Mouse (Mus musculus): ENCODE measurements around the gene Iah1. TPM values are rescaled to one million over a fixed set of nuclear protein-coding genes. Genes with fewer than 3 reads are reported as not detected.

Iah1 gene
- polyA plus RNA-seq, 1 experiment from 2014 or later = 30.2 TPM

DNA sequence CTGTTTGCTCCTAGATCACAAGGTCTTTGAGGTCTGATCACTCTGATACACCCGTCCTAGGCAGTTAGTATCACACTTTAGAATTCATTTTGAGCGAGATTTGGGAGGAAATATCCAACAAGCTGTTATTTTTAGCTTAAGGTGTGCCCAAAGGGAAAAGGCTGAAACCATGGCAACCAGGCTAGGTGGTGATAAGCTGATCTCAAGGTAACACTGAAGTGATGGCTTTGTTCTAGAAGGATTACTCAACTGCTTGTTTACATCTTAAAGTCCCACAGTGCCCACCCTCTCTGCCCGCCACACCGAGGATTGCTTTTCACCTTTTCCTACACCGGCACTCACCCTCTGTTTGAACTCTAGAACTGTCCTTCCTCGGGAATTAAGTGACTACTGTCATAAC lies 26.5 kb upstream of the Iah1 start:
- ATAC-seq (ENCODE audit: low FRiP score, low read depth) = no peak
- Histone ChIP-seq H3K4me2 (no peak overlapping the region), H3K27me3 (no peaks in the 10 kb centered on the region), H3K27ac (replicated peaks) (no peak overlapping the region), H3K9ac (no peak overlapping the region), H3K4me3 (no peak overlapping the region), H3K9me3 (no peaks in the 10 kb centered on the region), H3K36me3 (peaks cover 35% of the 10 kb centered on the region), H3K4me1 (replicated peaks) (peaks cover 33% of the 10 kb centered on the region)
- 89% methylated on average over 6 of the region's 6 CpGs for WGBS

DNA sequence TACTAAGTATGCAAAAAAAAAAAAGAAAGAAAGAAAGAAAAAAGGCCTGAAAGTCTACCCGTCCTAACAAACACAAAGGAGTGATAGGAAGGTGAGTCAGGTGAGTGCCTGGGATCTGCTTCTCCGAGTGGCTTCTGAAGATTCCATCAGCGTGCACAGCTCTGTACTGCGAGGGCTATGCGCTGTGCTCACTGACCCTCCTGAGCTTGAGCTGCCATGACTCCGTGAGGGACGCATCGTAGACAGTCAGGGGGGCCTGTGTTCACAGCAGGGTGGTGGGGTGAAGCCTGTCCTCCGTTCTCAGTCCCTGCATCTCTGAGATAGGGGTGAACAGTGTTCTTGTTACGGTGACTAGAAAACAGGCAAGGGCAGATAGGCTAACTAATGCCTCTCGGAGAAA lies 17.3 kb upstream of the Iah1 start:
- Histone ChIP-seq H3K36me3 (peaks cover 82% of the 10 kb centered on the region), H3K27ac (replicated peaks) (no peak overlapping the region), H3K9ac (no peak overlapping the region), H3K9me3 (no peaks in the 10 kb centered on the region), H3K27me3 (no peaks in the 10 kb centered on the region), H3K4me3 (no peak overlapping the region), H3K4me1 (replicated peaks) (no peaks in the 10 kb centered on the region), H3K4me2 (no peak overlapping the region)
- no peak for ATAC-seq (ENCODE audit: low FRiP score, low read depth)
- WGBS = 95% methylated on average over 11 of the region's 11 CpGs

DNA sequence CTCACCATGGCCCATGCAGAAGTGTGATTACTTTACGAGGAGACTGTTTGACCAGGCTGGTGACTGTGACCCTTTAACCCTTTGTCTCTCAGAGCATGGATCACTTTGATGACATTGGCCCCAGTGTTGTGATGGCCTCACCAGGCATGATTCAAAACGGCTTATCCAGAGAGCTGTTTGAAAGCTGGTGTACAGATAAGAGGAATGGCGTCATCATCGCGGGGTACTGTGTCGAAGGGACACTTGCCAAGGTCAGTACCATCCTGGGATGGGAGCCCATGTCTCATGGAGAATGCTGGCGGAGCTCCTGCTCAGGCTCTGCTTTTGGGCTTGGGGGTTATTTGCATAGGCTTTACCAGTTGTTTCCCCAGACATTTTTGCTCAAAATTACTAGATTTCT lies 14.9 kb upstream of the Iah1 start:
- ATAC-seq (ENCODE audit: low FRiP score, low read depth) = no peak
- H3K4me1 ChIP-seq (replicated peaks) = no peaks in the 10 kb centered on the region
- no peak overlapping the region for H3K4me3 ChIP-seq
- WGBS = 94% methylated on average over 7 of the region's 7 CpGs
- H3K27ac ChIP-seq (replicated peaks) = no peak overlapping the region
- H3K36me3 ChIP-seq = peaks cover 83% of the 10 kb centered on the region
- no peak overlapping the region for H3K9ac ChIP-seq
- H3K27me3 ChIP-seq = no peaks in the 10 kb centered on the region
- no peak overlapping the region for H3K4me2 ChIP-seq
- no peaks in the 10 kb centered on the region for H3K9me3 ChIP-seq

DNA sequence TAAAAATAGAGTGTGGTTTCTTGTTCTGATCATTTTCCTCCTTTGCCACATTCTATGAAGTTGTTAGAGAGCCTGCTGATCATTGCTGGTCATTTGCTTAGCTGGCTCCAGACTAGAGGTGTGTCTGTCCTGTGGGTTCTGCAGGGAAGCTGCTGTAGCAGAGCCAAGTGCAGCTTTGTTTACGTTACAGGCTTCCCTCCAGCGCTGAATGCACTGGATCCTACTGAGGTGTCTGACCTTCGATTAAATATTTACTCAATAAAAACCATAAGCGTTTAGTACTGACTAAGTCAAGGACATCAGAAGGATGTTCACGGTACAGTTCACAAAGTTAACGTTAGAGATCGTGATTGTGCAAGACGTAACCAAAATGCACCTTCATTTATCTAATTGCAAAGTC lies 14.3 kb upstream of the Iah1 start:
- Histone ChIP-seq H3K36me3 (peaks cover 84% of the 10 kb centered on the region), H3K9ac (no peak overlapping the region), H3K27me3 (no peaks in the 10 kb centered on the region), H3K9me3 (no peaks in the 10 kb centered on the region), H3K4me3 (no peak overlapping the region), H3K4me2 (no peak overlapping the region), H3K4me1 (replicated peaks) (no peaks in the 10 kb centered on the region), H3K27ac (replicated peaks) (no peak overlapping the region)
- 88% methylated on average over 8 of the region's 8 CpGs for WGBS
- no peak for ATAC-seq (ENCODE audit: low FRiP score, low read depth)

DNA sequence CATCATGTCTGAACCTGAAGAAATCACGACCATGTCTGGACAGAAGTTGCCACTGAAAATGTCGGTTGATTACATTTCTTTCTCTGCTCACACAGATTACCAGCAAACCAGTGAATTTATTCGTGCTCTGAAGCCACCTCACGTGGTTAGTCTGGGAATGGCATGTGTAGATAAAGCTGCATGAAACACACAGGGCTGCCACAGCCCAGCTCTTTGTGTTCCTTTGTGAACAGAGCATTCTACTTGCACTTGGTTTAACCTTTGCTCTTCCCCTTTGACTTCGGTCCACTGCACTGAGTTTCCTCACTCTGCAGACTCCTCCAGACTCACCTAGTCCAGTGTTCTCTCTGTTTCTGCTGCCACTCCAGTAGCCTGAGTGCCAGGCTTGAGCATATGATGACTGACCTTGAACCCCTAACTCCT lies 13.8 kb upstream of the Iah1 start:
- ATAC-seq (ENCODE audit: low FRiP score, low read depth) = no peak
- Histone ChIP-seq H3K4me2 (no peak overlapping the region), H3K4me1 (replicated peaks) (no peaks in the 10 kb centered on the region), H3K4me3 (no peak overlapping the region), H3K36me3 (peaks cover 84% of the 10 kb centered on the region), H3K27me3 (no peaks in the 10 kb centered on the region), H3K27ac (replicated peaks) (no peak overlapping the region), H3K9ac (no peak overlapping the region), H3K9me3 (no peaks in the 10 kb centered on the region)
- WGBS = 81% methylated on average over 5 of the region's 5 CpGs

DNA sequence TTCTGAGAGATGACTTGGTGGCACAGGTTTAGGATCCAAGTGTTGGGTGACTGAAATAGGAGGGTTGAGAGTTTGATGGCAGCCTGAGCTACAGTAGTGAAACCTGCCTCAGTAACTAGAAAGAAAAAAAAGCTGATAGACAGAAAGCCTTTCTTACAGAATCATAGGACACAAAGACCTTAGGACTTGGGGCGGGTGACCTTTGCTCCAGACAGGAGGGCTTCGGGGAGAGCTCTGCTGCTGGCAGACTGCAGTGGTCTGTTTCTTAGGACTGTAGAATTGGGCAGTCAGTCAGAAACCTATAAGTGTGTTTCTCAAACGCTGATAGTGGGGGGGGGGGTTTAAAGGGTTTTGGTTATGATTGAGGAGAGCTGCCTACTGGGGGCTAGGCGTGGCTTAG lies 10.4 kb upstream of the Iah1 start:
- H3K27ac ChIP-seq (replicated peaks) = no peak overlapping the region
- no peak for ATAC-seq (ENCODE audit: low FRiP score, low read depth)
- no peaks in the 10 kb centered on the region for H3K27me3 ChIP-seq
- peaks cover 88% of the 10 kb centered on the region for H3K36me3 ChIP-seq
- no peaks in the 10 kb centered on the region for H3K9me3 ChIP-seq
- no peak overlapping the region for H3K4me2 ChIP-seq
- 95% methylated on average over 4 of the region's 4 CpGs for WGBS
- H3K9ac ChIP-seq = no peak overlapping the region
- H3K4me3 ChIP-seq = no peak overlapping the region
- no peaks in the 10 kb centered on the region for H3K4me1 ChIP-seq (replicated peaks)

DNA sequence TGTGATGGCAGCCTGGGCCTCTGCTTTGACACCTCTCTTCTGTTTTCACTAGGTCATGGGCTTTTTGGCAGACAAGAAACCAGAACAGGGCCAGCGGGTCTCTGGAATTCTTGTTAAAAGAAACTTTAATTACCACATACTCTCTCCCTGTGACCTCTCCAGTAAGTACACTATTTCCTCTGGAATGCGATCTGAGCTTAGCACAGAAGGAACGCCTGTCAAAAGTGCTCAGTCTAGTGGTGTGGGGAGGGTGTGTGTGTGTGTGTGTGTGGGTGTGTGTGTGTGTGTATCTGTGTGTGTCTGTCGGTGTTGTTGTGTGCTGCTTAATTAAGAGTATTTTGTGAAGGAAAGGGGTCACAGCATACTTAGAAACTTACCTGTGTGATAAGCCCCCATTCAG lies 9.5 kb upstream of the Iah1 start:
- Histone ChIP-seq H3K9ac (no peak overlapping the region), H3K27ac (replicated peaks) (no peak overlapping the region), H3K4me3 (no peak overlapping the region), H3K4me1 (replicated peaks) (no peaks in the 10 kb centered on the region), H3K27me3 (no peaks in the 10 kb centered on the region), H3K36me3 (peaks cover 87% of the 10 kb centered on the region), H3K9me3 (no peaks in the 10 kb centered on the region), H3K4me2 (no peak overlapping the region)
- no peak for ATAC-seq (ENCODE audit: low FRiP score, low read depth)
- 98% methylated on average over 4 of the region's 4 CpGs for WGBS

DNA sequence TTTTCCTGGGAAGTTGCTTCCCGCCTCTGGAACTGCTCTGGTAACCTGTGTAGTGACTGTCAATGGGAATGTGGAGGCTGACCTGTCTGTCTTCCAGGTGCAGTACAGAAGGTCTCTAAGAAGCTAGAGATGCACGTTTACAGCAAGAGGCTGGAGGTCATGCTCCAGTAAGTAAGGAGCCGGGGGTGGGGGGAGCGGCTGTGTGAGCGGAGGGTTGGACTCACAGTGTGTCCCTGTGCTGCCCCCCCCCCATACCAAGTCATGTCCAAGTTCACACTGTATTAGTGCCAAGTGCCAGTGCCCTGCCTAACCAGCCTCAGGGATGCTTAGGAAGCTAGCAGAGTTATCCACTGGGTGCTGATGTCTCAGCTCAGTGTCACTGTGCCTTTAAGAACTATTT lies 4.0 kb upstream of the Iah1 start:
- ATAC-seq (ENCODE audit: low FRiP score, low read depth) = no peak
- no peaks in the 10 kb centered on the region for H3K27me3 ChIP-seq
- no peak overlapping the region for H3K9ac ChIP-seq
- no peak overlapping the region for H3K4me3 ChIP-seq
- no peaks in the 10 kb centered on the region for H3K9me3 ChIP-seq
- no peak overlapping the region for H3K4me2 ChIP-seq
- H3K36me3 ChIP-seq = peaks cover 68% of the 10 kb centered on the region
- peaks cover 13% of the 10 kb centered on the region for H3K4me1 ChIP-seq (replicated peaks)
- 88% methylated on average over 5 of the region's 5 CpGs for WGBS
- H3K27ac ChIP-seq (replicated peaks) = no peak overlapping the region

DNA sequence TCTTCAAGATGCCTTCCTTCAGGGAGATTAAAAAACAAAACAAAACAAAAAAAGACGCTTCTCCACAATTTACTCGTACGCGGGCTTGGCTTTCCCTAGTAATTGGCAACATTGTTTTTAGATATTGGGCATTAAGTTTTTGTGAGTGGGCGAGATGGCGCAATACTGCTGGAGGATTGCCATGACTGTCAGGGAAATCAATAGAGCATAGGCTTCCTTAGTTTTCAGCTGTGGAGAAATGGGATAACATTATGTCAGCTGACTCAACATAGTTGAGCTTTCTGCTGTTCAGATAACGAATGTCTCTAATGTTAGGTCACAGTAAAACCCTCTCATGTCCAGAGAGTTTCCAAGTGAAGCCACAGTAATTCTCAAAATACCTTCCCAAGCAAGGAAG lies 678 bp downstream of the Iah1 start:
- H3K27ac ChIP-seq (replicated peaks) = peak overlapping the region; percentile 75; the same call in 1 of the 2 replicates
- WGBS = 29% methylated on average over 7 of the region's 7 CpGs
- H3K9ac ChIP-seq = peak overlapping the region; percentile 67
- peaks cover 29% of the 10 kb centered on the region for H3K36me3 ChIP-seq
- peak overlapping the region; percentile 81 for H3K4me2 ChIP-seq
- H3K4me1 ChIP-seq (replicated peaks) = peaks cover 15% of the 10 kb centered on the region
- no peaks in the 10 kb centered on the region for H3K27me3 ChIP-seq
- H3K4me3 ChIP-seq = peak overlapping the region; percentile 67
- no peak for ATAC-seq (ENCODE audit: low FRiP score, low read depth)
- no peaks in the 10 kb centered on the region for H3K9me3 ChIP-seq

DNA sequence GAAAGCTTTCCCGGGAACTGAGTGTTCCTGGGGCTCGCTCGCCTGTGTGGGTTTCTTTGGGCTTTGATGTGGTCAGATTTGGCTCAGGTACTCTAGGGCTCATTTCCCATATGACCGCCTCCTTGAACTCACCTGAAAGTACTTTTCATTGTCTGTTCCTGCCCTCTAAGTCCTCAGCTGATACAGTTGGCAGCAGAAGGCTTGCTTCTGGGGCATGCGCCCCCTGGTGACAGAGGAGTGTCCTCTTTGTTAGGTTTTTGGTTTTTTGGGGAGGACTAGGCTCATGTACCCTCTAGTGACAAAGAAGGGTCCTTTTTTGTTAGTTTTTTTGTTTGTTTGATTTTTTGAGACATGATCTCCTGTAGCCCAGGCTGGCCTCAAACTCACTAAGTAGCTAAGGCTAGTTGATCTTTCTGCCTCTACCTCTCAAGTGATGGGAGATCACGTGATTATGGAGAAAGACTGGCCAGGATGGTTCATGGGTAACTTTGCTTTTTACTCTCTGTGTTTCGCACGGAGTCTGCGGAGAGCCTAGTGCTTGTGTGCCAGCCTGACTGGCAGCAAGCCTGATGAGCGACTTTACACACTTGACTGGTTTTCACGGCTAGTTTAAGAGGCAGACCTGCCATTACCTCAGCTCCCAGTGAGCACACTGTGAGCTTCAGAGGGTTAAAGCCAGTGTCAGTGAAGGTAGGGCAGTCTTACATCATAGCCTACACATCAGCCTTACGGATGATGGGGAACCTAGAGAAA lies 2.1 kb downstream of the Iah1 start:
- H3K4me3 ChIP-seq = no peak overlapping the region
- no peak overlapping the region for H3K9ac ChIP-seq
- no peak overlapping the region for H3K27ac ChIP-seq (replicated peaks)
- no peak for ATAC-seq (ENCODE audit: low FRiP score, low read depth)
- H3K9me3 ChIP-seq = no peaks in the 10 kb centered on the region
- H3K4me1 ChIP-seq (replicated peaks) = peaks cover 15% of the 10 kb centered on the region
- H3K27me3 ChIP-seq = no peaks in the 10 kb centered on the region
- H3K36me3 ChIP-seq = peaks cover 21% of the 10 kb centered on the region
- no peak overlapping the region for H3K4me2 ChIP-seq
- 68% methylated on average over 12 of the region's 12 CpGs for WGBS

DNA sequence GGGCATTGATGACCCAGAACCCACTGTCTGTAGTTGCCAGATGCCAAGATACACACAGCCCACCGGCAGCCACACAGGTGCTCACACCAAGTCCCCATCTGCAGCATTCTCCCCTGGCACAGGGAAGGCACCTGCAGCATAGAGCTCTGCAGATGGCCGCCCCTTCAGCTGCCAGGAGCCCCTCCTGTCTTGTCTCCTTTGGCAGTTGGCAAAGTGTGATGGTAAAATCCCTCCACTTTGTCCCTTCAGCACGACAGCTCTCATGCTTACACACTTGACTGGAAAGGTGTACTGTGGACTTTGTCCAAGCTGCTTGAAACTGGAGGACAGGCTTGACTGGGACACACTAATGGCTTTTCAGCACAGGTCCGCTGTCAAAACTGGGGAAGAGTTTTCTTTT lies 4.1 kb downstream of the Iah1 start:
- Histone ChIP-seq H3K36me3 (peaks cover 20% of the 10 kb centered on the region), H3K4me1 (replicated peaks) (peaks cover 15% of the 10 kb centered on the region), H3K4me3 (no peak overlapping the region), H3K27me3 (no peaks in the 10 kb centered on the region), H3K4me2 (no peak overlapping the region), H3K27ac (replicated peaks) (no peak overlapping the region), H3K9ac (no peak overlapping the region), H3K9me3 (no peaks in the 10 kb centered on the region)
- WGBS = 92% methylated on average over 4 of the region's 4 CpGs
- ATAC-seq (ENCODE audit: low FRiP score, low read depth) = no peak

DNA sequence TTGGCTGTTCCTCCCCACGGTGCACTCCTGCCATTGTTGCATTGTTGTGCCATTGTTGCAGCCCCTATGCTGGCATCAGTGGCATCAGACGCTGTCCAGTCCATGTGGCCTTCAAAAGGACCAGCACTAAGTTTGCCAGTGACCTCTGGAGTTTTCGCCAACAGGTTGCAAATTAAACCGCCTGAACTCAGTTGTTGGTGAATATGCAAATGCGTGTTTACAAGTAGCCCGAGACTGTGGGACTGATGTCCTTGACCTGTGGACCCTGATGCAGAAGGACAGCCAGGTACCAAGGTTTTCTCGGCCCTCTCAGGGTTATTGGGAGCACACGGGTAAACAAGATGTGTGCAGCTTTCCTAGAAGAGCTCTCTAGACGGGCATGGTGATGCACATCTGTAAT lies 5.0 kb downstream of the Iah1 start:
- Histone ChIP-seq H3K9me3 (no peaks in the 10 kb centered on the region), H3K27ac (replicated peaks) (no peak overlapping the region), H3K4me1 (replicated peaks) (peaks cover 8% of the 10 kb centered on the region), H3K36me3 (peaks cover 22% of the 10 kb centered on the region), H3K27me3 (no peaks in the 10 kb centered on the region), H3K9ac (no peak overlapping the region), H3K4me3 (no peak overlapping the region), H3K4me2 (no peak overlapping the region)
- no peak for ATAC-seq (ENCODE audit: low FRiP score, low read depth)
- 82% methylated on average over 9 of the region's 9 CpGs for WGBS

DNA sequence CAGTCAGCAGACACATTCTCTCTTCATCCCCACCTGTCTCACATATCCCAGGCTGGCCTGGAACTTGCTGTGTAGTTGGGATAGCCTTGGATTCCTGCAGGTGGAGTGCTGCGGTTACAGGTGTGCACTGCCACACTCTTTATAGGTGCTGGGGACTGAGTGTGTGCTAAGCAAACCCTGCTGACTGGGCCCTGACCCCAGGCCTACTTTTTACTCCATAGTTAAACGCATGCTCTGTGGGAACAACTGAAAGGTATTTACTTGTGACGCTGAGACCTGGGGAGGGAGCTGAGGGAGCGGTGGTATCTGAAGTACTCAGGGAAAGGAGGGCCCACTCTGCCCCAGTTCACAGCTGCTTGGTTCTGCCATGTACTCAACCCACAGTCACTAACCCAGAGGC lies 6.1 kb downstream of the Iah1 start:
- no peak overlapping the region for H3K27ac ChIP-seq (replicated peaks)
- WGBS = 90% methylated on average over 4 of the region's 4 CpGs
- H3K9ac ChIP-seq = no peak overlapping the region
- peaks cover 27% of the 10 kb centered on the region for H3K36me3 ChIP-seq
- no peak overlapping the region for H3K4me3 ChIP-seq
- H3K9me3 ChIP-seq = no peaks in the 10 kb centered on the region
- H3K4me1 ChIP-seq (replicated peaks) = peaks cover under 1% of the 10 kb centered on the region; the same call in 1 of the 2 replicates
- H3K4me2 ChIP-seq = no peak overlapping the region
- ATAC-seq (ENCODE audit: low FRiP score, low read depth) = no peak
- H3K27me3 ChIP-seq = no peaks in the 10 kb centered on the region
